9 mouse cellular contexts compared by ENCODE assay signal in the genomic region with DNA sequence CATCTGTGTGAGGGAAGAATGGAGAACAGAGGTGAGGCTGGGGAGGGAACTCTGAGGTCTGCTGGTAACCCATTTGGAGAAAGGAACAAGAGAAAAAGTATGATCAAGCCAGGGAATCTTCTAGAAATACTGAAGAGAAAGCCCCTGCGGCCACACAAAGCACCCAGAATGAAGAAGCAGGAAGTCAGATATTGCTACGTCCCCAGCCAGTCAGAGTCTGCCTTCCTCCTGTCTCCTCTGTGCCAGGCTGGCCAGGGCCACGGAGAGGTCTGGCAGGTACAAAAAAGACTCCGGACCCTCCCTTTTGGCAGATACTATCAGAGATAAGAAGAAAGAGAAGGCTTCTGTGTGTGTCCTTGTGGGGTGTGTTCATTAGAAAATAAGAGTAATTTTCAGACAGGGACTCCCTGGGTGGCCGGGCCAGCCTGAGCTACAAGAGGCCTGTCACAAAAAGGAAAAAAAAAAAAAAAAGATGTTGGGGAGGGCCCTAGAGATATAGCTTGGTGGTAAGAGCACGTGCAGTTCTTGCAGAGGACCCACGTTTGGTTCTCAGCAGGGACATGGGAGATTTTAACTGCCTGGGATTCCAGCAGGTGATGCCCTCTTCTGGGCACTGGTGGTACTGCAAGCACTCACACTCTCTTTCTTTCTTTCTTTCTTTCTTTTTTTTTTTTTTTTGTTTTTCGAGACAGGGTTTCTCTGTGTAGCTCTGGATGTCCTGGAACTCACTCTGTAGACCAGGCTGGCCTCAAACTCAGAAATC. TPM values are rescaled to one million over a fixed set of nuclear protein-coding genes. Genes with fewer than 3 reads are reported as not detected.
DNase-seq lines count a peak whose midpoint lies in the region; ATAC-seq and TF ChIP-seq lines count a peak whose summit lies in the region.
"Had no signal": no experiment of that assay in that cellular context is flagged by ENCODE, and none has a peak within 500 bp of the region (broad histone marks: within the 10 kb centered on the region; RNA-seq: fewer than 3 reads in every experiment).

No protein-coding gene starts in this region.

- no peaks in the 10 kb centered on the region for H3K9me3 ChIP-seq in forebrain, postnatal 0 days (ENCODE audit: low read length)
- no peaks in the 10 kb centered on the region for H3K9me3 ChIP-seq in forebrain, embryonic 10.5 days
- no peaks in the 10 kb centered on the region for H3K9me3 ChIP-seq in neural tube, embryonic 15.5 days (replicated peaks)

- DNase-seq in forebrain, postnatal 0 days, result no peak
- no peak for DNase-seq in forebrain, embryonic 10.5 days (ENCODE audit: extremely low spot score, low spot score)
- peak; percentile 48 for DNase-seq in neural tube, embryonic 10.5 days (ENCODE audit: extremely low spot score, low spot score)
- DNase-seq in cerebellum, postnatal 36 days, result peak; percentile 56 to 61
- DNase-seq in urinary bladder, postnatal 4 days (ENCODE audit: low spot score in 2 of 2), result no peak
- no peak for DNase-seq in heart, adult 11 months

- H3K4me2 ChIP-seq in forebrain, postnatal 0 days (ENCODE audit: low read depth), result no peak overlapping the region
- no peak overlapping the region for H3K4me2 ChIP-seq in neural tube, embryonic 15.5 days

- no peak overlapping the region for H3K4me3 ChIP-seq in forebrain, postnatal 0 days (ENCODE audit: low read depth, low read length)
- H3K4me3 ChIP-seq in forebrain, embryonic 10.5 days, result no peak overlapping the region
- H3K4me3 ChIP-seq in neural tube, embryonic 15.5 days (replicated peaks), result no peak overlapping the region

- H3K4me1 ChIP-seq in forebrain, postnatal 0 days (ENCODE audit: insufficient read depth), result no peaks in the 10 kb centered on the region
- H3K4me1 ChIP-seq in forebrain, embryonic 10.5 days, result peaks cover 12% of the 10 kb centered on the region
- H3K4me1 ChIP-seq in neural tube, embryonic 15.5 days, result peaks cover 7% of the 10 kb centered on the region

- no peak for ATAC-seq in forebrain, postnatal 0 days
- no peak for ATAC-seq in neural tube, embryonic 15.5 days (ENCODE audit: low FRiP score)
- peak; percentile 43 for ATAC-seq in megakaryocyte, adult 5-6 weeks (ENCODE audit: poor library complexity, severe bottlenecking)

- no peak overlapping the region for H3K27ac ChIP-seq in forebrain, postnatal 0 days (ENCODE audit: low read depth, low read length)
- no peak overlapping the region for H3K27ac ChIP-seq in forebrain, embryonic 10.5 days
- no peak overlapping the region for H3K27ac ChIP-seq in neural tube, embryonic 15.5 days (replicated peaks)

- peak; percentile 71 for TF ChIP-seq CTCF in forebrain, postnatal 0 days (IDR thresholded peaks at IDR 0.05; ENCODE audit: low read depth)

- H3K9ac ChIP-seq in forebrain, postnatal 0 days, result no peak overlapping the region
- no peak overlapping the region for H3K9ac ChIP-seq in neural tube, embryonic 15.5 days (replicated peaks)

- no peaks in the 10 kb centered on the region for H3K36me3 ChIP-seq in forebrain, postnatal 0 days (ENCODE audit: insufficient read depth)
- no peaks in the 10 kb centered on the region for H3K36me3 ChIP-seq in forebrain, embryonic 10.5 days (replicated peaks)
- no peaks in the 10 kb centered on the region for H3K36me3 ChIP-seq in neural tube, embryonic 15.5 days

- WGBS in forebrain, postnatal 0 days, result 56% methylated on average over 7 of the region's 8 CpGs
- WGBS in forebrain, embryonic 10.5 days, result 57% methylated on average over 8 of the region's 8 CpGs
- 59% methylated on average over 8 of the region's 8 CpGs for WGBS in neural tube, embryonic 15.5 days

- H3K27me3 ChIP-seq in forebrain, postnatal 0 days (ENCODE audit: insufficient read depth, low read length), result no peaks in the 10 kb centered on the region
- H3K27me3 ChIP-seq in forebrain, embryonic 10.5 days (ENCODE audit: poor library complexity, severe bottlenecking), result no peaks in the 10 kb centered on the region
- no peaks in the 10 kb centered on the region for H3K27me3 ChIP-seq in neural tube, embryonic 15.5 days (replicated peaks)

RNA-seq across cellular contexts. Expression of a gene that starts 1.8 kb away (rescaled TPM):
- total RNA-seq in forebrain, postnatal 0 days (2014; rRNA removed), result 0.43 TPM in 1 of 2 replicates, not detected in the other
- 0.08 and 0.16 TPM in 2 replicates for polyA plus RNA-seq in forebrain, postnatal 0 days (2015; fragmentation: Nextera tagmentation; extraction: Ambion mirVana)
- polyA plus RNA-seq in forebrain, embryonic 10.5 days (2016; fragmentation: Nextera tagmentation; extraction: Ambion mirVana), result not detected in 2 replicates
- 0.44 TPM in 1 of 2 replicates, not detected in the other for polyA plus RNA-seq in neural tube, embryonic 15.5 days (2015; fragmentation: Nextera tagmentation; extraction: Ambion mirVana)
- 1.1 and 1.8 TPM in 2 replicates for total RNA-seq in megakaryocyte, adult 5-6 weeks (2015)
- 1.3 and 3.5 TPM in 2 replicates for total RNA-seq in megakaryocyte, adult 5-6 weeks (2017)
- polyA plus RNA-seq: large intestine, adult 2 months had no signal

RNA-seq across cellular contexts. Expression of a gene that starts 15.7 kb away (rescaled TPM):
- 278 and 322 TPM in 2 replicates for total RNA-seq in forebrain, postnatal 0 days (2014; rRNA removed)
- 193 and 220 TPM in 2 replicates for polyA plus RNA-seq in forebrain, postnatal 0 days (2015; fragmentation: Nextera tagmentation; extraction: Ambion mirVana)
- 337 and 341 TPM in 2 replicates for polyA plus RNA-seq in forebrain, embryonic 10.5 days (2016; fragmentation: Nextera tagmentation; extraction: Ambion mirVana)
- polyA plus RNA-seq in neural tube, embryonic 15.5 days (2015; fragmentation: Nextera tagmentation; extraction: Ambion mirVana), result 184 and 200 TPM in 2 replicates
- total RNA-seq in megakaryocyte, adult 5-6 weeks (2015), result 354 and 364 TPM in 2 replicates
- total RNA-seq in megakaryocyte, adult 5-6 weeks (2017), result 189 and 193 TPM in 2 replicates

RNA-seq across cellular contexts. Expression of a gene that starts 41.7 kb away (rescaled TPM):
- total RNA-seq in forebrain, postnatal 0 days (2014; rRNA removed), result 0.38 and 2.9 TPM in 2 replicates
- polyA plus RNA-seq in forebrain, postnatal 0 days (2015; fragmentation: Nextera tagmentation; extraction: Ambion mirVana), result 1.7 TPM in 2 replicates
- polyA plus RNA-seq in forebrain, embryonic 10.5 days (2016; fragmentation: Nextera tagmentation; extraction: Ambion mirVana), result not detected in 2 replicates
- 1.8 and 4.7 TPM in 2 replicates for polyA plus RNA-seq in neural tube, embryonic 15.5 days (2015; fragmentation: Nextera tagmentation; extraction: Ambion mirVana)
- 0.85 and 1.1 TPM in 2 replicates for total RNA-seq in megakaryocyte, adult 5-6 weeks (2015)
- 3.4 and 6.4 TPM in 2 replicates for total RNA-seq in megakaryocyte, adult 5-6 weeks (2017)

Comparison
In these comparisons a context has a peak if more than half of its experiments do, and no peak if none do; other contexts are left out.
1. DNase-seq: peak in neural tube, embryonic 10.5 days (single experiment) and cerebellum, postnatal 36 days (2 of 2); none in forebrain, postnatal 0 days (single experiment), forebrain, embryonic 10.5 days (single experiment), urinary bladder, postnatal 4 days (0 of 2) and heart, adult 11 months (single experiment).